Mouse (Mus musculus): ENCODE results near the gene Trpc4.

DNA sequence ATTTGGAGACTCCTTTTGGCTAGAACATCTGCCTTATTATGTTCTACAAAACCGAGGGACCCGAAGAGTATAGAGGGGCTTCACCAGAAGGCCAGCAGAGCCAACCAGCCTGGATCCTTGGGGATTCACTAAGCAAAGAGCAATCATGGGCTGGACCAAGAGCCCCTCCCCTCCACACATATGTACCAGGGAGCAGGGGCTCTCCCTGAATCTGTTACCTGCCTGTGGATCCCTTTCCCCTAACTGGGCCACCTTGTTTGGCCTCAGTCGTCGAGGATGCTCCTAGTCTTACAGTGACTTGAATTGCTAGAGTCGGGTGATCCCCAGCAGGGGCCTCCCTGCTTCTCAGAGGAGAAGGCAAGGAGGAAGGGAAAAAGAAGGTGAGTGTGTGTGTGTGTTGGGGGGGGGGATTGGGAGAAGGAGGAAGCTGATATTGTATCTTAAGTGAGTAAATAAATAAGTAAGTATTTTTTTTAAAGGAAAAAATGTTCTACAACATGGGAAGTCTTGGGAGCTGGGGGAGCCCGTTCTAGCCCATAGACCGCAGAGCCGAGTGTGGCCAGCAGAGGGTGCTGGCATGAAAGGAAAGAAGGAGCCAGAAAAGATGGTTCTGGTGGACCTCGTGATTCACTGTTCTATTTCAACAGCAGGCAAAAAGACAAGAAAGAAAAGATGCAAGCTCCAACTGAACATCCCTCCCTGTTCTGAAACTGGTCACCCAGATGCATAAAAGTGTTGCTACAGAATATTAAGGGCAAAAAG is 197.2 kb downstream of the Trpc4 start:
- TF ChIP-seq CTCF (IDR thresholded peaks at IDR 0.05; ENCODE audit: low read depth, low read length) (peak; percentile 75), POLR2A (IDR thresholded peaks at IDR 0.05; ENCODE audit: insufficient read depth, low read length) (no peak)
